ENCODE assay signal across 8 mouse cellular contexts in genomic region chr16:17209981-17210838, GRCm38 (mm10). TPM values are rescaled to one million over a fixed set of nuclear protein-coding genes. Genes with fewer than 3 reads are reported as not detected.
DNase-seq lines count a peak whose midpoint lies in the region; ATAC-seq and TF ChIP-seq lines count a peak whose summit lies in the region.

No protein-coding gene starts in this region.

- peak; percentile 97 for TF ChIP-seq CTCF in lung, postnatal 0 days (IDR thresholded peaks at IDR 0.05)

- peak; percentile 73 for ATAC-seq in hindbrain, embryonic 11.5 days (ENCODE audit: low FRiP score)
- peak; percentile 84 for ATAC-seq in lung, postnatal 0 days

- 8% methylated on average over 48 of the region's 48 CpGs for WGBS in hindbrain, embryonic 11.5 days
- whole genome bisulfite sequencing in lung, postnatal 0 days, result 10% methylated on average over 48 of the region's 48 CpGs

- peak overlapping the region; percentile 71 to 75; a peak in 3 of 4 replicates for H3K4me3 ChIP-seq in ES-E14 (ENCODE audit: insufficient read depth in 1 of 2, low read depth in 1 of 2, low read length in 2 of 2, poor library complexity in 1 of 2, severe bottlenecking in 1 of 2)
- peak overlapping the region; percentile 43 for H3K4me3 ChIP-seq in hindbrain, embryonic 11.5 days (ENCODE audit: low read depth, low read length)
- H3K4me3 ChIP-seq in lung, postnatal 0 days (ENCODE audit: low read depth, low read length), result peak overlapping the region; percentile 56

- peaks cover 0 to 4% of the 10 kb centered on the region in 2 experiments; a peak in 2 of 4 replicates for H3K4me1 ChIP-seq in ES-E14 (ENCODE audit: control insufficient read depth in 2 of 2, insufficient read depth in 2 of 2, low read length in 2 of 2, poor library complexity in 1 of 2)
- H3K4me1 ChIP-seq in hindbrain, embryonic 11.5 days (replicated peaks; ENCODE audit: control insufficient read depth, insufficient read depth, low read length), result peaks cover 9% of the 10 kb centered on the region
- peaks cover 7% of the 10 kb centered on the region; the same call in 1 of the 2 replicates for H3K4me1 ChIP-seq in lung, postnatal 0 days (ENCODE audit: insufficient read depth, low read depth, low read length)

- H3K36me3 ChIP-seq in ES-E14 (ENCODE audit: control insufficient read depth, insufficient read depth, low read length, poor library complexity, severe bottlenecking), result peaks cover 5% of the 10 kb centered on the region
- H3K36me3 ChIP-seq in hindbrain, embryonic 11.5 days (ENCODE audit: control insufficient read depth, insufficient read depth, low read length), result no peaks in the 10 kb centered on the region
- no peaks in the 10 kb centered on the region for H3K36me3 ChIP-seq in lung, postnatal 0 days (ENCODE audit: insufficient read depth, low read length)

- in situ Hi-C loops in ES-E14 (cut with MboI; ENCODE audit: low sequenced_read_pairs in 2 of 2, unreplicated experiment in 2 of 2), result loop anchor here (5.0 to 10.0 kb wide), 2 partner anchors 55 to 62 kb away; no protein-coding TSS in a partner anchor

- H3K9me3 ChIP-seq in ES-E14 (ENCODE audit: control insufficient read depth, insufficient read depth, low read depth, low read length), result no peaks in the 10 kb centered on the region
- no peaks in the 10 kb centered on the region for H3K9me3 ChIP-seq in hindbrain, embryonic 11.5 days (ENCODE audit: control insufficient read depth, low read length)
- H3K9me3 ChIP-seq in lung, postnatal 0 days (ENCODE audit: low read length), result no peaks in the 10 kb centered on the region

- TF ChIP-seq EP300 in lung, postnatal 0 days (IDR thresholded peaks at IDR 0.05), result no peak

- peak overlapping the region; percentile 86 for H3K4me2 ChIP-seq in hindbrain, embryonic 11.5 days (replicated peaks; ENCODE audit: low read depth, low read length)
- peak overlapping the region; percentile 100 for H3K4me2 ChIP-seq in lung, postnatal 0 days (replicated peaks; ENCODE audit: low read depth, low read length)

- no peaks in the 10 kb centered on the region for H3K27me3 ChIP-seq in hindbrain, embryonic 11.5 days (ENCODE audit: control insufficient read depth, insufficient read depth, low read length)
- peaks cover 16% of the 10 kb centered on the region; the same call in 1 of the 2 replicates for H3K27me3 ChIP-seq in lung, postnatal 0 days (replicated peaks; ENCODE audit: insufficient read depth, low read length)

- DNase-seq in ES-E14 (ENCODE audit: low read depth, low spot score), result peak; percentile 81
- DNase-seq in cerebellum, adult 9-11 months, result peak; percentile 89
- peak; percentile 46 to 89 for DNase-seq in frontal cortex, adult 2 months (ENCODE audit: extremely low spot score in 1 of 2, low spot score in 1 of 2)
- DNase-seq in hindbrain, embryonic 11.5 days (ENCODE audit: low spot score), result peak; percentile 92
- DNase-seq in layer of hippocampus, postnatal 10 days (ENCODE audit: low spot score in 2 of 2), result peak; percentile 90 to 92
- DNase-seq in lung, postnatal 0 days (ENCODE audit: low spot score), result peak; percentile 92
- peak; percentile 73 for DNase-seq in ovary, postnatal 10 days (ENCODE audit: low spot score)
- DNase-seq in thymus, postnatal 0 days (ENCODE audit: low spot score), result peak; percentile 92

- H3K27ac ChIP-seq in ES-E14 (ENCODE audit: insufficient read depth, low read depth, low read length, poor library complexity, severe bottlenecking), result no peak overlapping the region
- no peak overlapping the region for H3K27ac ChIP-seq in hindbrain, embryonic 11.5 days (ENCODE audit: low read depth, low read length)
- no peak overlapping the region for H3K27ac ChIP-seq in lung, postnatal 0 days (ENCODE audit: low read length)

- peak overlapping the region; percentile 68 for H3K9ac ChIP-seq in ES-E14 (ENCODE audit: insufficient read depth, low read depth, low read length, poor library complexity, severe bottlenecking)
- H3K9ac ChIP-seq in hindbrain, embryonic 11.5 days (ENCODE audit: low read depth, low read length), result peak overlapping the region; percentile 77
- H3K9ac ChIP-seq in lung, postnatal 0 days (replicated peaks; ENCODE audit: low read depth), result no peak overlapping the region

TF ChIP-seq in ES-E14, 5 proteins besides CTCF, POLR2A, EP300 and RAD21:
- TF ChIP-seq HCFC1 (IDR thresholded peaks at IDR 0.05; ENCODE audit: borderline replicate concordance, insufficient read depth, low read length) (0 out of 2 replicates have a peak, but pooled peaks have one; percentile 28), MAFK (IDR thresholded peaks at IDR 0.05; ENCODE audit: insufficient read depth, low read depth, low read length) (no peak), CHD2 (IDR thresholded peaks at IDR 0.05; ENCODE audit: low read depth, low read length) (no peak), ZNF384 (IDR thresholded peaks at IDR 0.05; ENCODE audit: low read depth, low read length) (no peak), ZC3H11A (IDR thresholded peaks at IDR 0.05; ENCODE audit: borderline replicate concordance, low read depth, low read length) (no peak)

RNA-seq across cellular contexts. Expression of gene Rimbp3, which starts 1.8 kb away (rescaled TPM):
- total RNA-seq in ES-E14 (2012; rRNA removed), result 2.6 and 2.9 TPM in 2 replicates
- 0.69 and 0.96 TPM in 2 replicates for polyA plus RNA-seq in frontal cortex, adult 2 months (2012; rRNA removed)
- 0.78 and 1.0 TPM in 2 replicates for polyA plus RNA-seq in hindbrain, embryonic 11.5 days (2014; fragmentation: Nextera tagmentation; extraction: Ambion mirVana)
- total RNA-seq in layer of hippocampus, postnatal 10 days (2021), result 1 to 10 TPM; 2.7 to 2.9 TPM
- 0.07 TPM in 1 of 2 replicates, not detected in the other for polyA plus RNA-seq in lung, postnatal 0 days (2015; fragmentation: Nextera tagmentation; extraction: Ambion mirVana)
- polyA plus RNA-seq in thymus, postnatal 0 days (2015; fragmentation: Nextera tagmentation; extraction: Ambion mirVana), result 0.30 and 0.48 TPM in 2 replicates

RNA-seq across cellular contexts. Expression of gene Ube2l3, which starts 7.8 kb away (rescaled TPM):
- 77.6 and 109 TPM in 2 replicates for total RNA-seq in ES-E14 (2012; rRNA removed)
- 131 and 136 TPM in 2 replicates for polyA plus RNA-seq in frontal cortex, adult 2 months (2012; rRNA removed)
- polyA plus RNA-seq in hindbrain, embryonic 11.5 days (2014; fragmentation: Nextera tagmentation; extraction: Ambion mirVana), result 415 and 422 TPM in 2 replicates
- 100 to 1,000 TPM; 173 to 178 TPM for total RNA-seq in layer of hippocampus, postnatal 10 days (2021)
- 197 and 200 TPM in 2 replicates for polyA plus RNA-seq in lung, postnatal 0 days (2015; fragmentation: Nextera tagmentation; extraction: Ambion mirVana)
- polyA plus RNA-seq in thymus, postnatal 0 days (2015; fragmentation: Nextera tagmentation; extraction: Ambion mirVana), result 420 and 454 TPM in 2 replicates

RNA-seq across cellular contexts. Expression of gene Hic2, which starts 23.2 kb away (rescaled TPM):
- total RNA-seq in ES-E14 (2012; rRNA removed), result 35.0 and 35.9 TPM in 2 replicates
- 5.8 and 6.1 TPM in 2 replicates for polyA plus RNA-seq in frontal cortex, adult 2 months (2012; rRNA removed)
- polyA plus RNA-seq in hindbrain, embryonic 11.5 days (2014; fragmentation: Nextera tagmentation; extraction: Ambion mirVana), result 7.9 and 8.7 TPM in 2 replicates
- total RNA-seq in layer of hippocampus, postnatal 10 days (2021), result 1 to 10 TPM; 6.1 to 6.2 TPM
- 2.0 and 2.2 TPM in 2 replicates for polyA plus RNA-seq in lung, postnatal 0 days (2015; fragmentation: Nextera tagmentation; extraction: Ambion mirVana)
- polyA plus RNA-seq in thymus, postnatal 0 days (2015; fragmentation: Nextera tagmentation; extraction: Ambion mirVana), result 1.5 and 2.2 TPM in 2 replicates
